Mouse (Mus musculus): Measurements from ENCODE around the gene Cacna1e.

- TF ChIP-seq CTCF (IDR thresholded peaks at IDR 0.05; ENCODE audit: borderline replicate concordance, extremely low read depth, insufficient read depth, insufficient read length): no peak
- no peak for TF ChIP-seq POLR2A (IDR thresholded peaks at IDR 0.05; ENCODE audit: borderline replicate concordance, extremely low read depth, insufficient read depth, insufficient read length, poor library complexity, severe bottlenecking)
These were observed 63.9 kb downstream of the Cacna1e start for GRCm38 (mm10) chr1:154820422-154820821.

Data from brain, embryonic 14.5 days (tissue).